Mouse (Mus musculus) lung, postnatal 0 days (tissue): ENCODE measurements around the gene Pou2f2.

ENCODE experiments used
- CTCF ChIP-seq: IDR thresholded peaks from 2 replicates; pipeline ENCODE4 v1.5.1; 2016; ENCODE audit warnings: antibody characterized with exemption, mild to moderate bottlenecking
- EP300 ChIP-seq: IDR thresholded peaks from 2 replicates; pipeline ENCODE4 v1.6.1; 2016; ENCODE audit warnings: antibody characterized with exemption, mild to moderate bottlenecking, control low read depth

DNA sequence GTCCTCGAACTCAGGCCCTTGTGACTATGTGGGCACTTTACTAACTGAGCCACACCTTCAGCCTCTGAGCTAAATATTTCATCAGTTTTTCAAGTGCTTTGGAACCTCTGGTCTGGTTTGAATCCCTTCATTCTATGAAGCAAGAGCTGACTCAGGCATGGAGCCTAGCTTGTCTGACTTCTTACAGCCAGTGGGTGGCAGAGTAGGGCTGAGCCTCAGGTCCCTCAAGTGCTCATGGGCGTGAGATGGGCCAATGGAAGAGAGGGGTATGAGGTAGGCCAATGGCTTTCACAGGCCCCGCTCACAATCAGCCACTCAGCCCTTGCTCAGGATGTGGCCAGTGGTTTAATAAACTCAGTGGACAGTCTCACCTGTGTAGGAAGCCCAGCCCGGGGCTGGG lies 79.9 kb downstream of the Pou2f2 start:
- TF ChIP-seq CTCF (peak; percentile 48), EP300 (no peak)
